Mouse (Mus musculus) midbrain, embryonic 15.5 days (tissue): ENCODE data around the gene Cpxm1. TPM values are rescaled to one million over a fixed set of nuclear protein-coding genes. Genes with fewer than 3 reads are reported as not detected.

Experiments
- ATAC-seq: fragments of 200-750 bp; cut with Nextera tagmentation; replicated peaks from 2 replicates; pipeline ENCODE4 v1.8.0; 2017; ENCODE audit warnings: moderate TSS enrichment
- H3K27ac ChIP-seq: fragments of 300-500 bp; sonication (generic); 2 replicates; pipeline ENCODE4 v1.5.1; 2015; ENCODE audit warnings: mild to moderate bottlenecking, inconsistent platforms
- H3K27me3 ChIP-seq: fragments of 300-500 bp; sonication (generic); replicated peaks from 2 replicates; pipeline ENCODE4 v1.6.1; 2015; ENCODE audit warnings: inconsistent platforms
- H3K36me3 ChIP-seq: fragments of 300-500 bp; sonication (generic); replicated peaks from 2 replicates; pipeline ENCODE4 v1.6.1; 2015; ENCODE audit warnings: inconsistent platforms
- H3K4me1 ChIP-seq: fragments of 300-500 bp; sonication (generic); 2 replicates; pipeline ENCODE4 v1.6.1; 2015; ENCODE audit warnings: inconsistent platforms
- H3K4me2 ChIP-seq: fragments of 300-500 bp; sonication (generic); 2 replicates; pipeline ENCODE4 v1.6.1; 2015; ENCODE audit warnings: inconsistent platforms, mild to moderate bottlenecking, moderate library complexity
- H3K4me3 ChIP-seq: fragments of 300-500 bp; sonication (generic); 2 replicates; pipeline ENCODE4 v1.5.1; 2015; ENCODE audit warnings: mild to moderate bottlenecking, inconsistent platforms
- H3K9ac ChIP-seq: fragments of 300-500 bp; sonication (generic); 2 replicates; pipeline ENCODE4 v1.6.1; 2015; ENCODE audit warnings: mild to moderate bottlenecking, inconsistent platforms
- H3K9me3 ChIP-seq: fragments of 300-500 bp; sonication (generic); 2 replicates; pipeline ENCODE4 v1.6.1; 2016; ENCODE audit warnings: inconsistent platforms
- WGBS: fragments of 180-500 bp; shearing (Covaris S2); methylation state at CpG from one replicate; pipeline ENCODE4 v1.1.7; 2015; ENCODE audit warnings: mixed read lengths; 5-methylcytosine and 5-hydroxymethylcytosine counted together
- polyA plus RNA-seq: library from polyadenylated mRNA; unstranded; fragments of >200 nt; fragmentation: Nextera tagmentation; extraction: Ambion mirVana; gene quantifications from 2 replicates; pipeline ENCODE4 v1.2.1, GENCODE M21; 2015

The Cpxm1 gene
- polyA plus RNA-seq, 1 experiment from 2014 or later: 21.2 TPM

- Histone ChIP-seq H3K9ac (peak overlapping the region; percentile 79), H3K4me3 (peak overlapping the region; percentile 60), H3K27me3 (no peaks in the 10 kb centered on the region), H3K4me2 (peak overlapping the region; percentile 77), H3K27ac (peak overlapping the region; percentile 95), H3K36me3 (no peaks in the 10 kb centered on the region), H3K4me1 (peaks cover 41% of the 10 kb centered on the region), H3K9me3 (no peaks in the 10 kb centered on the region)
- peak; percentile 84 for ATAC-seq
- 14% methylated on average over 49 of the region's 49 CpGs for WGBS
Measured at GRCm38 (mm10) chr2:130423397-130424125, 26.2 kb upstream of the Cpxm1 start.

- no peak overlapping the region for H3K9ac ChIP-seq
- no peaks in the 10 kb centered on the region for H3K27me3 ChIP-seq
- H3K9me3 ChIP-seq: no peaks in the 10 kb centered on the region
- no peak overlapping the region for H3K4me2 ChIP-seq
- H3K27ac ChIP-seq: no peak overlapping the region
- H3K36me3 ChIP-seq: no peaks in the 10 kb centered on the region
- no peak for ATAC-seq
- no peak overlapping the region for H3K4me3 ChIP-seq
- 97% methylated on average over 26 of the region's 26 CpGs for WGBS
- peaks cover 41% of the 10 kb centered on the region for H3K4me1 ChIP-seq
Measured at GRCm38 (mm10) chr2:130421781-130422620, 24.6 kb upstream of the Cpxm1 start.

- 72% methylated on average over 6 of the region's 6 CpGs for WGBS
- Histone ChIP-seq H3K27ac (no peak overlapping the region), H3K9me3 (no peaks in the 10 kb centered on the region), H3K9ac (no peak overlapping the region), H3K27me3 (no peaks in the 10 kb centered on the region), H3K4me3 (no peak overlapping the region), H3K4me2 (no peak overlapping the region), H3K4me1 (no peaks in the 10 kb centered on the region), H3K36me3 (no peaks in the 10 kb centered on the region)
- no peak for ATAC-seq
Measured at GRCm38 (mm10) chr2:130414094-130414856, 16.9 kb upstream of the Cpxm1 start.

- 77% methylated on average over 3 of the region's 3 CpGs for WGBS
- H3K36me3 ChIP-seq: no peaks in the 10 kb centered on the region
- no peaks in the 10 kb centered on the region for H3K9me3 ChIP-seq
- no peaks in the 10 kb centered on the region for H3K4me1 ChIP-seq
- H3K9ac ChIP-seq: no peak overlapping the region
- H3K4me3 ChIP-seq: no peak overlapping the region
- no peak for ATAC-seq
- H3K27me3 ChIP-seq: no peaks in the 10 kb centered on the region
- H3K4me2 ChIP-seq: no peak overlapping the region
- no peak overlapping the region for H3K27ac ChIP-seq
Measured at GRCm38 (mm10) chr2:130412775-130413174, 15.4 kb upstream of the Cpxm1 start.

- H3K36me3 ChIP-seq: no peaks in the 10 kb centered on the region
- H3K4me1 ChIP-seq: no peaks in the 10 kb centered on the region
- no peaks in the 10 kb centered on the region for H3K27me3 ChIP-seq
- peak; percentile 82 for ATAC-seq
- WGBS: 36% methylated on average over 16 of the region's 16 CpGs
- H3K4me3 ChIP-seq: no peak overlapping the region
- no peaks in the 10 kb centered on the region for H3K9me3 ChIP-seq
- H3K4me2 ChIP-seq: no peak overlapping the region
- no peak overlapping the region for H3K9ac ChIP-seq
- no peak overlapping the region for H3K27ac ChIP-seq
Measured at GRCm38 (mm10) chr2:130411558-130412495, 14.5 kb upstream of the Cpxm1 start.

- H3K27ac ChIP-seq: no peak overlapping the region
- no peaks in the 10 kb centered on the region for H3K9me3 ChIP-seq
- H3K4me1 ChIP-seq: no peaks in the 10 kb centered on the region
- no peaks in the 10 kb centered on the region for H3K36me3 ChIP-seq
- WGBS: 15% methylated on average over 6 of the region's 6 CpGs
- no peaks in the 10 kb centered on the region for H3K27me3 ChIP-seq
- H3K4me3 ChIP-seq: no peak overlapping the region
- no peak overlapping the region for H3K9ac ChIP-seq
- no peak overlapping the region for H3K4me2 ChIP-seq
- no peak for ATAC-seq
Measured at GRCm38 (mm10) chr2:130408194-130408593, 10.8 kb upstream of the Cpxm1 start.

GRCm38 (mm10) chr2:130406178-130406577 lies 8.8 kb upstream of the Cpxm1 start, which contains the start of gene Tmem239:
Gene Tmem239, plus strand, starts transcription at chr2:130406478.
- ATAC-seq: no peak
- Histone ChIP-seq H3K9ac (no peak within 1 kb of the TSS), H3K4me2 (no peak within 1 kb of the TSS), H3K4me1 (no peaks in the 10 kb centered on the region), H3K36me3 (no peaks in the 10 kb centered on the region), H3K4me3 (no peak within 1 kb of the TSS), H3K27me3 (no peaks in the 10 kb centered on the region), H3K27ac (no peak within 1 kb of the TSS), H3K9me3 (no peaks in the 10 kb centered on the region)
- WGBS: 96% methylated on average over 2 of the region's 2 CpGs

- ATAC-seq: no peak
- H3K4me3 ChIP-seq: no peak within 1 kb of the TSS
- H3K27ac ChIP-seq: no peak within 1 kb of the TSS
- no peaks in the 10 kb centered on the region for H3K9me3 ChIP-seq
- H3K27me3 ChIP-seq: no peaks in the 10 kb centered on the region
- H3K9ac ChIP-seq: no peak within 1 kb of the TSS
- no peaks in the 10 kb centered on the region for H3K36me3 ChIP-seq
- WGBS: 92% methylated on average over 1 of the region's 1 CpGs
- no peaks in the 10 kb centered on the region for H3K4me1 ChIP-seq
- no peak within 1 kb of the TSS for H3K4me2 ChIP-seq
Measured at GRCm38 (mm10) chr2:130404939-130405338, 7.6 kb upstream of the Cpxm1 start, which contains the start of the genes Gm28372 and 1700020A23Rik. Gene Gm28372, plus strand, starts transcription at chr2:130405239. Gene 1700020A23Rik, plus strand, starts transcription at chr2:130405259.

- no peak overlapping the region for H3K4me2 ChIP-seq
- peaks cover 13% of the 10 kb centered on the region for H3K4me1 ChIP-seq
- H3K36me3 ChIP-seq: no peaks in the 10 kb centered on the region
- WGBS: 86% methylated on average over 4 of the region's 4 CpGs
- no peaks in the 10 kb centered on the region for H3K9me3 ChIP-seq
- peaks cover 7% of the 10 kb centered on the region; the same call in 1 of the 2 replicates for H3K27me3 ChIP-seq
- no peak for ATAC-seq
- no peak overlapping the region for H3K9ac ChIP-seq
- H3K4me3 ChIP-seq: no peak overlapping the region
- H3K27ac ChIP-seq: no peak overlapping the region
Measured at GRCm38 (mm10) chr2:130401891-130402290, 4.5 kb upstream of the Cpxm1 start.

- WGBS: 85% methylated on average over 1 of the region's 1 CpGs
- ATAC-seq: no peak
- H3K4me3 ChIP-seq: no peak overlapping the region
- H3K9ac ChIP-seq: no peak overlapping the region
- no peak overlapping the region for H3K27ac ChIP-seq
- no peak overlapping the region for H3K4me2 ChIP-seq
- no peaks in the 10 kb centered on the region for H3K9me3 ChIP-seq
- peaks cover 15% of the 10 kb centered on the region for H3K4me1 ChIP-seq
- no peaks in the 10 kb centered on the region for H3K36me3 ChIP-seq
- H3K27me3 ChIP-seq: peaks cover 7% of the 10 kb centered on the region; the same call in 1 of the 2 replicates
Measured at GRCm38 (mm10) chr2:130400046-130400445, 2.7 kb upstream of the Cpxm1 start.

- peak overlapping the region; percentile 95 for H3K4me2 ChIP-seq
- no peaks in the 10 kb centered on the region for H3K36me3 ChIP-seq
- no peak for ATAC-seq
- WGBS: 21% methylated on average over 14 of the region's 14 CpGs
- H3K4me3 ChIP-seq: peak overlapping the region; percentile 48; the same call in 1 of the 2 replicates
- no peaks in the 10 kb centered on the region for H3K9me3 ChIP-seq
- H3K27me3 ChIP-seq: peaks cover 7% of the 10 kb centered on the region; the same call in 1 of the 2 replicates
- peaks cover 15% of the 10 kb centered on the region for H3K4me1 ChIP-seq
- H3K27ac ChIP-seq: no peak overlapping the region
- H3K9ac ChIP-seq: no peak overlapping the region
Measured at GRCm38 (mm10) chr2:130398091-130398490, 717 bp upstream of the Cpxm1 start.
